Mouse (Mus musculus) cerebellum, postnatal 36 days (tissue): ENCODE data around the gene Sirpa.

Experiments
- DNase-seq, 2 experiments: peaks; one replicate each; pipeline ENCODE4 v3.0.0; 2021 to 2022; ENCODE audit warnings: mixed read lengths in 2 of 2

Sirpa gene

DNA sequence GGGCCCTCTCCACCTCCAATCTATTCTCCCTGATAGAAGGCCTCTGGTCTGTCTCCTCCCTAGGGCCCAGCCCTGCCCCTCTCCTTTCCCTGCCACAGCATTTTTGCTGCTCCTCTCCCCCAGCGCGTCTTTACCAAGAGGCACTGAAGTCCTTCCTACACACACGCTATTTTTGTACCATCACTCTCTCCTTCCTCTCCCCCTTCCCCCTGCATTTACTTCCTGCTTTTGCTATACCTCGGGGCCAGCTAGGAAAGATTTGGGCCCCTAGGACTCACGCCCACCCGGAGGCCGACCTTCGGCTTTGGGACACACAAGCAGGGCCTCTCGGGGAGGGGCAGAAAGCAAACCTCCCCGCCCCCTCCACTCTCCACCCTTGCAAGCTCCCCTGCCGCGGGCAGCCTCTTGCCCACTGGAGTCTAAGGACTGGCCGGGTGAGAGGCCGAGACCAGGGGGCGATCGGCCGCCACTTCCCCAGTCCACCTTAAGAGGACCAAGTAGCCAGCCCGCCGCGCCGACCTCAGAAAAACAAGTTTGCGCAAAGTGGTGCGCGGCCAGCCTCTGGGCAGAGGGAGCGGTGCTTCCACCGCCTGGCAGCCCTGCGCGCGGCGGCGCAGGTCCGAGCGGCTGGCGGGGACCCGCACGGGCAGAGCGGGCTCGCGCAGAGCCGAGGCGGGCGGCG lies at the start of gene Sirpa:
Sirpa (plus strand) TSS at position 377 of the 682 bp plus-strand sequence.
- peak; percentile 72 to 74 for DNase-seq

DNA sequence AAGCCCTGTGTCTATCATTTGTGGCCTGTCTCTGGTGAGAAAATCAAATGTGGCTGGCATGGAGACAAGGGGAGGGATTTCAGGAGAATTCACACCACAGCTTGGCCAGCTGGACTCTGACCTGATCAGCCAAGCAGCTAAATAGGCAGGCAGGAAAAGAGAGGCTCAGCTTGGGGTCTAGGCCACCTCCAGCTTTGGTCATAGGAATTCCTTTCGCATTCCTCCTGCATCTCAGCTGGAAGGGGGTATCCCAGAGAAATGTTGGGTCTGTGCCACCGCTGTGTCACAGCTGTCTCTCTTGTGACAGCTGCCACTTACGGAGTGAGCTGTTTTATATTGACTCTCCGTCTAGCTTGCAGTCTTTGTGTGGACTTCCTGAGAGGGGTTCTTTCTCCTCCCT lies 48.2 kb upstream of the Sirpa start:
- peak; percentile 86 to 91 for DNase-seq

DNA sequence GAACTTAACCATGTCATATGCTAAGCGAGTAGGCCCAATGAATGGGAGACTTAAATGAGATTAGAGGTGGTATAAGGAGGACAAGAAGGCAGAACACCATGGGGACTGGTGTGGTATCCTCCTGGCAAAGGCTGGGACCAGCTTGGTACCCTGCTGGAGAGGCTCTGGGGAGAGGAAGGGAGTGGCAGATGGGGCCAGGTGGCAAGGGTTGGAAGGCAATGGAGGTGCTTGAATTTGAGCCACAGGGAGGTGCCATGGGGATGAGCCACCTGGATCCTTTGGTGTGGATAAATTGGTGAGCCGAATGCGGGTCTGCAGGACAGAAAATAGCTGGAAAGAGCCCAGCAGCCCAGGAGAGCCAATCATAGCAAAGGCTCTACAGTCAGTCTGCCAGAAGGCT lies 47.7 kb upstream of the Sirpa start:
- peak; percentile 97 to 98 for DNase-seq

DNA sequence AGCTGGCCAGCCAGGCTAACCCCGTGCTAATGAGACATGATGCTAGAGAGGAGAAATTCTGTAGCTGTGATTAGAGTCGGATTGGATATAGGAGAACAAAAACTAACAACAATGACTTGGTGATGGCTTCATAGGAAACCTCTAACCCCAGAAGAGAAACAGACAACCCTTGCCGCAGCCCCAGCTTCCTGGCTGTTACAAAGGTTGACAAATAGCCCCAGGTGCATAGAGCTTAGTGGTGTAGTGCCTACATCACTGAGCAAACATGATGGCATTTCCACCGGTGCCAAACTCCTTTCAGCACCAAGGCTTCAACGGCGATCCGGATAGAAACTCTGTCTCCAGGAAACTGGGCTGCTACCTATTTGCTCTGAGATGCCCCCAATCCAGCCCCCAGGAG lies 47.0 kb upstream of the Sirpa start:
- no peak for DNase-seq

DNA sequence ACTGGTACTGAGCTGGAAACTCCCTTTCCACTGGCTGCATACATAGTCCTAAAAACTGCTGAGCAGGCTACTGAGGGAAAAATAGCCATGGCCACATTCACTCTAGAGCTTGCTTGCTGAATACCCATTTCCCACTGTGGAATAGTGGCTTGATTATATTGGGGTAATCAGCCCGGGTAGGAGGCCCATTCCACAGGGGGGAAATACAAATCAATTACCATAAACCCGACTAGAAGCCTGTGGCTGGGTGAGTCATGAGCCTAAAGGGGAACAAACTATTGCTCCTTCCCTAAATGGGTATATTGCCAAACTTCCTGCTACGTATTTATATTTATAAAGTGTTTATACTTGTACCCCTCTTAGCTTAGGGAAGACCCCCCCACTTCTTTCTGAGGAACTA lies 45.9 kb upstream of the Sirpa start:
- DNase-seq, result no peak

DNA sequence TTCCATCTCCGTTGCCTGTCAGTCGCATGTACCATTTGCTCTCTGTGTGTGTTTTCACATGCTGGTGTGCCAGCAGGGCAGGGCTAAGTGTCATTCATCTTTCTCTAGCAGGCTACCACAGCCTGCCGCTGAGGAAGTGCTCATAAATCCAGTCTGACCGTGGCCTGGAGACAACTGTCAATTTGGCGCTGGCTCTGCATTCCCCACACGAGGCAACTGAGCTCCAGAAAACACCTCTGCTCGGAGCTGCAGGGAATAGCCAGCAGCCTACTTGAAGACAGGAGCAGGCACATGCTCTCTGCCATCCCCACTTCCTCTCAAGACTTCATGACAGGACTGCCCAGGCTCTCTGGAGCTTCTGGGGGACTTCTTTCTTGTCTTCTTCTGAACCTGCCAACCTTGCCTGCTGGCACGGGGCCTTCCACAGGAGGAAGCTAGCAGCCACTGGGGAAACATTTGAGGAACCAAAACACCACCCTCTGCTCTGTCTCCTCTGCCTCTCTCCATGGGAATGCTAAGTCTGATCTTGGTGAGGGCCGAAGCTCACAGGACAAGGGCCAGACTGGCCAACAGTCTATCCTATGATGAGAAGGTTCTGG lies 43.0 kb upstream of the Sirpa start:
- peak; percentile 36 to 45 for DNase-seq

DNA sequence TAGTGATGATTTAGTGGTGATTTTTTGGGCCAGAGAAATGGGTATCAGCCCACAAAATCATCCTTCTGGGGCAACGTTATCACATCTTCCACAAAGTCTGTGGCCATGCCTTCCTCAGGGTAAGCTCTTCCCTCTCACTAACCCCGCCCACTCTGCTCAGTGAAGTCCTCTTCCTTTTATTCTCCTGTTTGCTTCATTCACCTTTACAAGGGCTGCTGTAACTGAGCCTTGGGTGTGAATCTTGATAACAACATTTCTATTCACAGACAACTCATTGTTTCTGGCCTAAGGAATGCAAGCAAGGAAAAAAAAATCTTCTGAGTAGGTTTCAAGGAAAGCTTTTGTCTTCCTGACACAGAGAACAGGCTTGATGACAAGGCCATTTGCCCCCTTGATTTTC lies 41.9 kb upstream of the Sirpa start:
- DNase-seq, result no peak

DNA sequence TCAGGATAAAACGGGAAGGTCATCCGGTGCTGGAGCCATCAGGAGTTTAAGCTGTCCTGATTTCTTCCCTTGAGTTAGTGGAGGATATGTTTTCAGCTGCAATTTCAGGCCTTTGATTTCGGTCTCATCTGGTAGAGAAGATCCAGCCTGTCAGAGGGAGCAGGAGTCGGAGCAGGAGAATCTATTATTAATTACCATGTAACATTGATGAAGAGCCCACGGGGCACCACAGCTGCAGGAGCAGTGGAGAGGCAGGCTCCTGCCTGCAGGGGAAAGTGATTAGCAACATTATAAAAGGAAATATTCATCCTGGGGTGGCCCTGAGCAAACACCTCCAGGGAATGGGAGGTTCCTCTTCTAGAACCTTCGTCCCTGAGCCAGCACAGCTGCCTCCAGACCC lies 36.6 kb upstream of the Sirpa start:
- no peak for DNase-seq

DNA sequence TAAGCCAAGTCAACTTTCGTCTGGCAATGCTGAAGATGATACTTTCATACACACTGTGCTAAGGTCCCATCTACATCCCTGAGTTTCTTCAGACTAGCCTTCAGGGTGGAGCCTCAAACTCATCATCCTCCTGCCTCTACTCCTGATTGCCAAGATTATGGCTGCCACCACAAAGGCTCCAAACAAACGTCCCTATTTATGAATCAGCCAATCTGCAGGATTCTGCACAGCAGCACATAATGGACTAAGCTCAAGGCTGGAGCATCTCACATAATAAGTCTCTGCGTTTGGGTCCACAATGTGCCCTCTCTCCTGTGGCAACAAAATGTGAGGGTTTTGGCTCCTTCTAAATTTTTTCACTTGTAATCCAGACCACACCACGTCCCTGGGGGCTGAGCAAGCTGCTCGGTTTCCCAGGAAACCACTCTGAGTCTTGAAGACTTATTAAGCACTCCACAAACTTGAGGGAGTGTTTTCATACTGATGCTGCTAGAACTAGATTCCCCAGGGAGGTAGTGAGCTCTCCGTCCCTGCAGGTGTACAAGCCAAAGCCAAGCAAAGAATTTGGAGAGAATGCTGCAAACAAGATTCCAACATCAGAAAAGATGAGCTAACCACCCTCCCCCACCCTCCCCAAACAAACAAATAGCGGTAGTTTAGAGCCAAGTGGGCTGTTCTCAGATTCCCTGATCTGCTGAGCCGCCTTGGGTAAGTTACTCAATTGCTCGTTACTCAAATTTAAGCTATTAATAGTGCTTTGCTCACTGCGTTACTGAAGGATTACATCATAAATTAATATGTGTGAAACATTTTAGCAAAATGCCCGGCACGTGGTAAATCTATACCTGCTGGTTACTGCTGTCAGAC lies 34.4 kb upstream of the Sirpa start:
- DNase-seq, result no peak

DNA sequence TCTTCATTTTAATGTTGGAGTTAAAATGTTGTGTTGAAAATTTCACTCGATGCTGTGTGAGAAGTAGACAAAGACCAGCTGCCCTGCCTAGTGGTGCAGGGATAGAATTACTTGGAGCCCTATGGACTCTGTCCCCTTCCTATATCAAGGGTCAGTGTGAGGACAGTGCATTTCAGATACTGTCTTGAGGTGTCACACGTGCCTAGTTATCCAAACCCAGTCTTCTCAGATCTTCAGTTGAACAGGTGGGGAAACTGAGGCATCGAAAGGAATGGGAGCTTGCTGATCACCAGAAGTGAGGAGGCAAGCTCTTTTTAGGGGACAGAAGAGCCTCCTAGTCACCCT lies 33.8 kb upstream of the Sirpa start:
- DNase-seq, result no peak

DNA sequence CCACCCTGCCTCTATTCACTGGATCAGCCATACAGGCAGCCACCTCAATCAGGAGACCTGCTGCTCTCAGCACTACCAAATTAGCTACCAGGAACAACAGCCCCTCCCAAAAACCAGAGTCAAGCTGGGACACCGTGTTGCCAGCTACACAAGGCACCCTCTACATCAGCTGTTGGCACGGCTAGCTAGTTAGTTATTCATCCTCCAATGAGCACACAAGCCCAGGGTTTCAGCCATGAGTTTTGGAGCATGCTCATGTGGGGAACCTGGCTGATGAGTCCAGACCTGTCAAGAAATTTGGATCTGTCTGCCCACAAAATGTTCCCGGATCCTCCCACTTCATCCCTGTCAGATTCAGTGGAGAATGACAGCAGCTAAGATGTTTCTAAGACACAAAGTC lies 30.8 kb upstream of the Sirpa start:
- DNase-seq, result no peak

DNA sequence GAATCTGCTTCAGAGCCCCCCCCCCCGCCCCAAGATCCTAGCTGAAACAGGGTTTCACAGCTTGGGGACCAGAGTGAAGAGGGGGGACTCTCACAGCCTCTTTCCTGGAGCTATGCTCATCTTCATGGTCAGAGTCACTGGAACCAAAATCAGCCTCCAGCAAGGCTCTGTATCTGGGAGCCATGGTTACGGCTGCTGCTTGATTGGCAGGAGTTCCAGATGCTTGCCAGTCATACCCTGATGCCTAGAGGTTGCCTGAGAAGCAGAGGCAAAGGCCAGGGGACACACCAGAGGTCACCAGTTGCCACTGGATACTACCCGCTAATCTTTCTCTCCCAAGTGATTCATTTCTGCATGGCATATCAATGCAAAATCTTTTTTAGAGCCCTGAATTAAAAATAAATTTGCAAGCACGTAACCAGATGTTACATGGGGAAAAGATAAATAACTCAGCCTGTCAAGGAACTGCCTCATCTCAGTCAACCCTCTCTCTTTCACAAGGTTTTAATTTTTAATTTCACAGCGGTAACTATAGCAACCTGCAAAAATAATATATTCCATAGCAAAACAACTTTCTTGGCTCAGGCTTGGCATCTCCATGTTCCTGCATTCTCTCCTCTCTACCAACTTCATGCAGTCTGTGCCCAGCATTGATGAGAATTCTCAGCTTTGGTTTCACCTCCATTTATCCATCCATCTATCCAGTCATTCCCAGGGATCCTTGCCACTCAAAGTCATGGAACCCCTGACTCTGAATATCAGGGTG lies 28.5 kb upstream of the Sirpa start:
- DNase-seq, result no peak

DNA sequence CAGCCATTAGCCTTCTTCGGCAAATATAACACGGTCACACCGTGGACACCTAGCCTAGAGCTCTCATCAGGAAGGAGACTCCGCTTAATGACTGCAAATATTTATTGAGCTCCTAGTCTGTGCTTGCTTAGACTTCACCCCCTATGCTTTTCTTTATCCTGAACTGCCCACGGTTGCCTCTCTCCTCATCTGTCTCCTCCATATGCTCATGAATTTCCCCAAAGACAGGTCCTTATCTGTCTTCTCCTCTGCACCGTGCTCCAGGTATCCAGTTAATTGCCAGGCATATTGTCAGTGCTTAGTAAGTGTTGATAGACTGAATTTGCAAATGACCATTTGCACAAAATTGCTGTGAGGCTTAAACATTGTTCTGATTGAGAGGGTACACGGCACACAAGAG lies 23.5 kb upstream of the Sirpa start:
- DNase-seq, result no peak

DNA sequence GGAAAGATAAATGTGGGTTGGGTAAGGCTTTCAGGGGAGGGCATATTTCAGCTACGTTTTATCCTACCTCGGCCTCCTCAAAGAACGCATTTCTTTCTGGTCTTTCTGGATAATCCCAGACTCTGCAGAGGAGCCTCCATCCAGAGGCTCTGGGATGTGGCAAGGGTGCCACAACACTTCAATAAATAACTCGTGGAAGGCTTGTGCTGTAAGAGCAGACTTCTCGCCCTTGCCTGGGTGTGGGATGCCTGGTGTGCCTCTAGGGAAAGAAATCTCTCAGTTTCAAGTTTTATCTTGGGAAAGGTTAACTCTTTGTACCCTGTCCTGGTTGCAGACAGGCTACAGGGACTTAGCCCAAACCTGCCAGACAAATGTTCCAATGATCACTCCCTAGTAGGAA lies 23.1 kb upstream of the Sirpa start:
- DNase-seq, result no peak

DNA sequence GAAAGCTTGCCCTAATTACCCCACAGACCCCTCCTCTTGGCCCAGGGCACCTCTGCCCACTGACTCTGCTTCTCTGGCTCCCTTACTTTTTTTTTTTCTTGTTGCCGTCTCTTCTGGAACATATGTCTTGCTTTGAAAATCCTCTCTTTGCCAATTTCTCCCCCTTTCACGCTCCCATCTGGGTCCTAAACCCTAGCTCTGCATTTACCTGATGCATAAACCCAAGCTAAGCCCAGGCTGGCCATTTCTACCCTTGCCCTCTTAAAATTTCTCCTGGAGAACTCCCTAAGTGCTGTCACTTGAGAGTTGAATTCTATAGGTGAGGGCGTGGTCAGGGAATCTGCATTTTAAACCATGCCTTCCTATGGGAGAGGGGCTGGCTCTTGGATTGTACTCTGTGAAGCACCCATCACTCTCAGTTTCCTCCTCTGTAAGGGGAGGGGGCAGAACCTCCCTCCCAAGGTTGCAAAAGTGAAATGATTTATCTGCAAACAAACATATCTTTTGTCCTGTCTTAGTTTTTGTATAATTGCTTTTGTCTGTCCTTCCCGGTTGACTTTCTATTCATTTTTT lies 18.8 kb upstream of the Sirpa start:
- DNase-seq, result no peak

DNA sequence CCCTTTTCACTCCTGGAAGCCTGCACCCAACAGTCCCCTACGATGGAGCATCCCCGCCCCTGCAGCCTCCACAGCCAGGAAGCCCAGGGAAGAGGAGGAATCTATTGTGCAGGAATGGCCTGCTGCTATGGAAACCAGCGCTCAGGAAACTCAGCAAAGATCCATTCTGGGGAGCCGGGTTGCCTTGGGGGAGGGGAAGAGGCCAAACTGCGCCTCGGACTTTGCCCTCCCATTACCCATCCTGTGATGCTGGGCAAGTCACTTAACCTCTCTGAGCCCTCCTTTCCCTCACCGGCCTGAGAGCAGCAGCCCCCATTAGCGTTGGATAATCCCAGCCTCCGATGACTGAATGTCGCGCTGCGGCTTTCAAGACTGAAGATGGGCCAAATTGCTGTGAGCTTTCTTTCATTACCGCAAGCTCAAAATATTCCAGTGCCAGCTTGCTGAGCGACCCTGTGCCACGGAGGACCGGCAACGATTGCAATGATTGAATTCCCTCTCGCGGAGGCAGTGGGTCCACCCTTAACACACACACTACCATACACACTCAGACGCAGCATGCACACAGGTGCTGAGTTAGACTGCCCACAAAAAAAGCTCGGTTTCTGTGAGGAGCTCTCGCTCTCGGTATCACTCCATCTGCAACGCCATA lies 18.1 kb upstream of the Sirpa start:
- peak in 1 of 2 experiments; percentile 23 for DNase-seq

DNA sequence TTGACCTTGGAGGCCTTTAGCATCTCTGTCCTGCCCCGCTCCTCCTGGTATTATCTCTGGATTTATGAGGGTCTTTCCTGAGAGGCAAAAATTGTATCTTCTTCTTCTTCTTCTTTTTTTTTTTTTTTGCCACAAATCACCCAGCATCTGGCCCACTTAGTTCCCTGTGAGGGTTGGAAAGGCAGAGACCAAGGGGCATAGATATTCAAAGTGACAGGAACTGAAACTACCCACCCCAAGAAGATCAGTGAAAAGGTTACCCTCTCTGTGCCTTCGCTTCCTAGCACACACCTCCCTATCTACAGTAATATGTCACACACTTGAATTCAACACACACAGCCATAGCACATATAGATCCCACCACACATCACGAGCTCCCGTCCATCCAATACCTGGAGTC lies 17.5 kb upstream of the Sirpa start:
- no peak for DNase-seq

DNA sequence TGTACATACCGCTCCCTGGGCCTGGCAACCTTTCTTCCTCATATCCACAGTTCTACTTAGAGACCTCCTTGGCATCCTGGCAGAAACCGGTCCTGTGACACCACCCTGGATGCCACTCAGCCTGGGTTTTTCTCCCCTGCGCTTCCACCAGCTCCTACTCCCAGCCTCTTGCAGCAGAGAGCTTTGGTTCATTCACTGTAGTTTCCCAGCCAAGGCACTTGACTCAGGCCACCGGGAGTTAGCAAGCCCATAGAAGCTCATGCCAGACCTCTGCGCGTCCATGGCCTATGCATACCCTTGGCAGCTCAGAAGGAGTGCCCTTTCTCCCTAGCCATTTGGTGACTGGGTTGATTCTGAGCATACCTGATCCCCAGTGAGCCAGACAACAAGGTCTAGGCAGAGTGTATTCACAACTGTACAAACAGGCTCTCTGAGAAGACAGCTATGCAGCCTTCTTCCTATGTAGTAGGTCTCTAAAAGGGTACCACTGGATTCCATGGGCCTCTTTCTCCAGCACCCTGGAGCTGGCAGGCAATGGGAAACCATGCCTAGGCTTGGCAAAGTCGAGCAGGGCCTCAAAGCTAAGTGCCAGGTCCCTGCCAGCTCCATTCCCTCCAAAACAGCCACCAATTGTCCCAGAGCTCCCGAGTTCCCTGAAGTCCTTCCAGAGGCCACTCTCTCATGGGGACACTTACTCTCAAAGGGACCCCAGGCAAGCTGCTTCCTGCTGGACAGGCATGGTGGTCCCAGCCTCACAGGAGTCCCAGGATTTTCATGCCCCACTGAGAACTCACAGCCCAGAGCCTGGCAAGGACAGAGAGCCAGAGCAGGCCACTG lies 15.8 kb upstream of the Sirpa start:
- peak; percentile 20 to 28 for DNase-seq

DNA sequence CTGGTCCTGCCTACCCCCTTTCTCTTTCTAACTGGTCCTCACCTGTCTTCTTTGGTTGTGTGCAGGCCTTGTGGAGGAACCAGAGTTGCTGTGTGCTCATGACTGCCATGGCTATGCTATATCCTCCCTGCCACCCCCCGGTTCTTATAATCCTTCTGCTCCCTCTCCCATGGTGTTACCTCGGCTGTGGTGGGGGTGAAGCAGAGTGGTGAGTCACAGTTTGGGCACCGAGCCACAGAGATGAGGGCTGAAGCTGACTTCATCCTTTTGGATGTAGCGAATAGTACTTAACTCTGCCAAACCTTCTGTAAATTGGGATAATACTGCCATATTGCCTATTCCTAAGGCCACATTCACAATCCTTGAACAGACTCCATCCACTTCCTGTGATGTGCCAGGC lies 12.0 kb upstream of the Sirpa start:
- DNase-seq, result peak; percentile 70 to 76

DNA sequence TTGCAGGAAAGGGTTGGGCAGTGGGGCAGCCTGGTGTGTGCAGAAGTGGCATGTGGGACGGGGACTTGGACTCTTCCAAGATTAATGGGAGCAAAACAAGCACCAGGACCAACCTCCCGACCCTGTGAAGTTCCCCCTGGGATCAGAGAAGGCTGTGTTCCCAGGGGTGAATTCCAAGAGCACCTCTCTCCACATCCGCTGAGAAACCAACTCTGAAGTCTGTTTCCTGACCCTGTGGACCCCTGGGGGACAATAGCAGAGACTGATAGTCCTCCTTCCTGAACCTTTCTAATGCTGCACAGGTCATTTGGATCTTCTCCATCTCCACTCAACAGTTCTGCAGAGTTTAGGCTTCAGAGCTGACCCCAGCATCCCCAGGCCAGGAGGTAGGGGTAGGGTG lies 10.8 kb upstream of the Sirpa start:
- no peak for DNase-seq

DNA sequence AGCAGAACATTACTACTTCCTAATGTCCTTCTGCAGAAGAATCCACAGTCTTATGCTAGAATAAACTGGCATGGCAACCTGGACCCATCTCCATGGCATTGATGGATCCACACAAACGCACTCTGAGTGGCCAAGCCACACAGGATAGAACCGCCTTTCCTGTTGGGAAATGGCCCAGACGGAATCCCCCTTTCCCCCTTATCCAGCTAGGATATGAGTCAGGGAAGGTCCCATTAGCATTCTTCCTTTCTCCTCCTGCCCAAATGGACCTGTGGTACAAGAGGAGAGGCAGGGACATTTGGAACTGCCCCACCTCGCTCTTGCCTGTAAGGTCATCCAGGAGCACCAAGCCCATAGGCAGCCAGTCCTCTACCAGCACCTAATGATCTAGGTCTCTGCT lies 10.4 kb upstream of the Sirpa start:
- DNase-seq, result no peak

DNA sequence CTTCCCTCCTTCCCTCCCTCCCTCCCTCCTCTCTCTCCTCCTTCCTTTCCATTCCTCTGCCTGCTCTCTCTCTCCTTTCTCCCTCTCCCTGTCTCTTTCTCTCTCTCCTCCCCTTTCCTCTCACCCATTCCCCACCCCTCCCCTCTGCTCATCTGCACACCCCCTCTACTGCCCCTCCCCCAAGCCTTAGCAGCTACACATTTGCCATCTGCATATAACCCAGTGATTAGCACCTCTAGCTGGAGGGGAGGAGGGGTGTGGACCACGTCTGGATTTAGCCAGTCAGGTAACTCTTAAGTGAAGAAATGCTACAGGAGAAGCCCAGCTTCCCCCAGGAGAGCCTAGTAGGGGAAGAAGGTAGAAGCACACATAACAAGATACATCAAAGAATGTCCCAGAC lies 7.7 kb upstream of the Sirpa start:
- DNase-seq, result no peak
